Mouse (Mus musculus) ES-E14 (cell line): ENCODE measurements around the gene Sprn. TPM values are rescaled to one million over a fixed set of nuclear protein-coding genes. Genes with fewer than 3 reads are reported as not detected.

Experiments
- DNase-seq: peaks from one replicate; pipeline ENCODE4 v3.0.0-alpha.2; 2013; ENCODE audit warnings: low read depth, low spot score
- H3K27ac ChIP-seq: 2 replicates; pipeline ENCODE4 v1.5.1; 2012; ENCODE audit warnings: low read depth, mild to moderate bottlenecking, low read length, moderate library complexity, mixed read lengths; ENCODE audit not compliant: poor library complexity, insufficient read depth, severe bottlenecking
- H3K36me3 ChIP-seq: 2 replicates; pipeline ENCODE4 v1.6.1; 2012; ENCODE audit warnings: mild to moderate bottlenecking, low read length, moderate library complexity, mixed read lengths; ENCODE audit not compliant: control insufficient read depth, poor library complexity, insufficient read depth, severe bottlenecking
- H3K4me1 ChIP-seq, 2 experiments: fragments of 150-350 bp in 1 of 2; sonication (generic) in 1 of 2; 2 replicates each; pipeline ENCODE4 v1.6.1; 2012; ENCODE audit warnings: low read length in 2 of 2, mild to moderate bottlenecking in 1 of 2, mixed read lengths in 1 of 2; ENCODE audit not compliant: control insufficient read depth in 2 of 2, insufficient read depth in 2 of 2, poor library complexity in 1 of 2
- H3K4me3 ChIP-seq, 2 experiments: fragments of 150-350 bp in 1 of 2; sonication (generic) in 1 of 2; 2 replicates each; pipeline ENCODE4 v1.5.1; 2012; ENCODE audit warnings: low read length in 2 of 2, low read depth in 1 of 2, mild to moderate bottlenecking in 1 of 2, mixed read lengths in 1 of 2; ENCODE audit not compliant: insufficient read depth in 1 of 2, poor library complexity in 1 of 2, severe bottlenecking in 1 of 2
- H3K9ac ChIP-seq: 2 replicates; pipeline ENCODE4 v1.6.1; 2012; ENCODE audit warnings: low read depth, mild to moderate bottlenecking, low read length, mixed read lengths; ENCODE audit not compliant: poor library complexity, insufficient read depth, severe bottlenecking
- H3K9me3 ChIP-seq: fragments of 150-350 bp; sonication (generic); 2 replicates; pipeline ENCODE4 v1.6.1; 2012; ENCODE audit warnings: low read depth, mild to moderate bottlenecking, low read length; ENCODE audit not compliant: control insufficient read depth, insufficient read depth
- CHD2 ChIP-seq: IDR thresholded peaks from 2 replicates; pipeline ENCODE4 v1.6.1; 2014; ENCODE audit warnings: mild to moderate bottlenecking, low read depth, low read length, inconsistent platforms
- HCFC1 ChIP-seq: IDR thresholded peaks from 2 replicates; pipeline ENCODE4 v1.6.1; 2012; ENCODE audit warnings: low read length, inconsistent platforms, borderline replicate concordance; ENCODE audit not compliant: insufficient read depth
- MAFK ChIP-seq: IDR thresholded peaks from 2 replicates; pipeline ENCODE4 v1.6.1; 2014; ENCODE audit warnings: mild to moderate bottlenecking, low read depth, low read length, inconsistent platforms; ENCODE audit not compliant: insufficient read depth
- ZC3H11A ChIP-seq: IDR thresholded peaks from 2 replicates; pipeline ENCODE4 v1.6.1; 2012; ENCODE audit warnings: low read depth, mild to moderate bottlenecking, inconsistent platforms, low read length, borderline replicate concordance
- ZNF384 ChIP-seq: IDR thresholded peaks from 2 replicates; pipeline ENCODE4 v1.6.1; 2012; ENCODE audit warnings: low read depth, low read length, inconsistent platforms
- in situ Hi-C, 2 experiments: fragments of 600-800 bp; cut with MboI; formaldehyde crosslinking; loops; one replicate each; pipeline ENCODE4 v1.15.1; 2025; ENCODE audit warnings: low sequenced_read_pairs in 2 of 2, inconsistent platforms in 1 of 2; ENCODE audit not compliant: unreplicated experiment in 2 of 2
- total RNA-seq: library from RNA; depleted of rRNA; stranded (reverse); fragments of 300-350 nt; gene quantifications from 2 replicates; pipeline ENCODE4 v1.2.3, GENCODE M21; 2012; rRNA removed

The Sprn gene
- total RNA-seq, 1 experiment: 0.27 TPM

DNA sequence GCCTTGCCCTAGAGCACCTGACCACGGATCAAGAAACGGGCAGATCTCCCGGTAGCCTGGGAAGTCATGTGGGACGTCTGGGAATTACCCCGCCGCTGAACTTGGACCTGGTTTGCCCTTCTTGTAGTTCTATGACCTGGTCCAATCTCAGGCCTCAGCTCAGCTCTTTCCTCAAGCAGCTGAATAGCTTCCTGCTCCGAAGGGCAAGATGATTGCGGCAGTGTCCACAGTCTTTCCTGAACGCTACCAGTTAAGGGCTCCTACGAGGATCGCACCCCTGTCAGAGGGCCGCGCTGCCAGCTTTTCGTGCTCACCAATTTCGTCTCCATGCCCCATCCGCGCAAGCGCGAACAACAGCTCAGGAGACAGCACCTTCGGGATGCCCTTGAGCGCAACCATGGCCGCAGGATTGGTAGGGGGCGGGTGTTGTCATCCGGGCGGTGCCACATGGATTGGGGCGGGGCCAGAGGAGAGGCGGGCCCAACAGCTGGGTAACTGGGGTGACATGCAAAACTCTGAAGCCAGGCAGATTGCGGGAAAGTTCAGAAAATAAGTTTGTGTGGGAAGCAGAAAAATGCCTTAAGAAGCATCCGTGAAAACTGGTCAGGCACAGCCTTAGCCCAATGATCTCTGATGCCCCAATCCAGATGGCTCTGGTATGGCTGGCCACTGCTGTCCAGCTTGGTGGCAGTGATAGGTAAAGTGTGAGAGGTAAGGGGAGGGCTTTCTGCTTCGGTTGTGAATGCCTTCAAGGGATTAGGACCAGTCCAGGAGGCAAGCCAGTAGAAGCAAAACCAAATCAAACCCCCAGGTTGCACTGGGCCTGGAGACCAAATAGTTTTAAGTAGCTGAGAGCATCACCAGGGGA, 52.5 kb downstream of the Sprn start, which contains the start of gene Fuom:
Gene Fuom, minus strand, starts transcription at position 449 of the 868 bp plus-strand sequence.
- H3K9ac ChIP-seq: peak within 1 kb of the TSS; percentile 46
- H3K4me3 ChIP-seq: peak within 1 kb of the TSS; percentile 56 to 82
- in situ Hi-C loops: no loop called here
- peak; percentile 84 for DNase-seq
- peaks cover 2% of the 10 kb centered on the region; the same call in 1 of the 2 replicates for H3K36me3 ChIP-seq
- TF ChIP-seq MAFK: no peak
- TF ChIP-seq CHD2: no peak
- no peak for TF ChIP-seq HCFC1
- TF ChIP-seq ZC3H11A: no peak
- no peak for TF ChIP-seq ZNF384
- H3K9me3 ChIP-seq: no peaks in the 10 kb centered on the region
- peaks cover 0 to 7% of the 10 kb centered on the region in 2 experiments; a peak in 2 of 4 replicates for H3K4me1 ChIP-seq
- no peak within 1 kb of the TSS for H3K27ac ChIP-seq

DNA sequence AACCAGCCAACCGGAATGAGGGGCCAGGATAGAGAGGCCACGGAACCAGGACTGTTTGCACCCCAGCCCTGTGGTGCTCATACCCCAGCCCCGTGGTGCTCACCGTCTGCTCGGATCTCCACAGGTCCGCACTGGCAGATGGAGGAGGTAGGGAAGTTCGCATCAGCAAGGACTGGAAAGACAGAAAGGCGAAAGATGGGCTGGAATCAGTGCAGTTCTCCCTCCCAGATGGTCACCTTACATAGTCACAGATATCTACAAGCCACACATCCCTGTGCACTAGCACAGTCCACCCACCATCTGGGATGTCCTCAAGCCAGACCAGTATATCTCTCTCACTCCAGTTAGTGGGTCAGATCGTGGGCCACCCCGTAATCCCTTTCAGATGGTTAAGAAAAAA, 53.2 kb downstream of the Sprn start:
- Histone ChIP-seq H3K4me1 (peaks cover 0 to 7% of the 10 kb centered on the region in 2 experiments; a peak in 2 of 4 replicates), H3K27ac (no peak overlapping the region), H3K4me3 (peak overlapping the region; percentile 56 to 82), H3K9me3 (no peaks in the 10 kb centered on the region), H3K9ac (peak overlapping the region; percentile 46), H3K36me3 (peaks cover 2% of the 10 kb centered on the region; the same call in 1 of the 2 replicates)
- TF ChIP-seq HCFC1 (no peak), CHD2 (no peak), ZNF384 (no peak), ZC3H11A (no peak), MAFK (no peak)
- in situ Hi-C loops: no loop called here
- no peak for DNase-seq

Other genes with a start within 250 kb of the Sprn start
- 147 and 174 TPM in 2 replicates for gene Utf1, start 211.1 kb downstream of the Sprn start, total RNA-seq
- 1.8 TPM in 2 replicates for gene 6430531B16Rik, start 176.1 kb downstream of the Sprn start, total RNA-seq
- gene Adam8, start 162.3 kb downstream of the Sprn start, total RNA-seq: 7.6 and 8.3 TPM in 2 replicates
- gene Zfp511, start 118.5 kb downstream of the Sprn start, total RNA-seq: 27.1 and 29.6 TPM in 2 replicates
- 28.1 and 29.0 TPM in 2 replicates for gene Tubgcp2, start 118.2 kb downstream of the Sprn start, total RNA-seq
- gene Msx3, start 105.8 kb downstream of the Sprn start, total RNA-seq: 0.16 and 0.27 TPM in 2 replicates
- 0.26 TPM in 1 of 2 replicates, not detected in the other for gene Caly, start 72.3 kb downstream of the Sprn start, total RNA-seq
- 0.49 TPM in 1 of 2 replicates, not detected in the other for gene Prap1, start 61.5 kb downstream of the Sprn start, total RNA-seq
- gene Fuom, start 52.4 kb downstream of the Sprn start, total RNA-seq: 6.6 and 11.9 TPM in 2 replicates
- gene Paox, start 39.1 kb downstream of the Sprn start, total RNA-seq: 9.1 and 15.5 TPM in 2 replicates
- gene Echs1, start 38.4 kb downstream of the Sprn start, total RNA-seq: 47.0 and 58.3 TPM in 2 replicates
- gene Mtg1, start 17.3 kb downstream of the Sprn start, total RNA-seq: 21.0 and 23.0 TPM in 2 replicates
- gene Olfr522, start 9.9 kb upstream of the Sprn start, total RNA-seq: not detected in 2 replicates
- not detected in 2 replicates for gene Olfr523, start 18.3 kb upstream of the Sprn start, total RNA-seq
- not detected in 2 replicates for gene Olfr524, start 51.1 kb upstream of the Sprn start, total RNA-seq
- gene Cd163l1, start 63.4 kb upstream of the Sprn start, total RNA-seq: not detected in 2 replicates
- not detected in 2 replicates for gene 5830411N06Rik, start 92.4 kb upstream of the Sprn start, total RNA-seq
- gene Olfr525, start 166.0 kb upstream of the Sprn start, total RNA-seq: not detected in 2 replicates
- gene Olfr527, start 179.1 kb upstream of the Sprn start, total RNA-seq: not detected in 2 replicates
- not detected in 2 replicates for gene Olfr60, start 206.8 kb upstream of the Sprn start, total RNA-seq
- gene Olfr530, start 221.5 kb upstream of the Sprn start, total RNA-seq: not detected in 2 replicates
- not detected in 2 replicates for gene Olfr531, start 248.0 kb upstream of the Sprn start, total RNA-seq